Mouse (Mus musculus) megakaryocyte, embryonic 14.5 days (primary cell): ENCODE results near the gene Kdelr3.

Source experiments
- FLI1 ChIP-seq: IDR thresholded peaks from 2 replicates; pipeline ENCODE4 v1.6.1; 2012; ENCODE audit warnings: low read length, inconsistent platforms, mixed read lengths
- GATA1 ChIP-seq: IDR thresholded peaks from 3 replicates; pipeline ENCODE4 v1.6.1; 2012; ENCODE audit warnings: mixed read lengths, low read length, inconsistent platforms, borderline replicate concordance

DNA sequence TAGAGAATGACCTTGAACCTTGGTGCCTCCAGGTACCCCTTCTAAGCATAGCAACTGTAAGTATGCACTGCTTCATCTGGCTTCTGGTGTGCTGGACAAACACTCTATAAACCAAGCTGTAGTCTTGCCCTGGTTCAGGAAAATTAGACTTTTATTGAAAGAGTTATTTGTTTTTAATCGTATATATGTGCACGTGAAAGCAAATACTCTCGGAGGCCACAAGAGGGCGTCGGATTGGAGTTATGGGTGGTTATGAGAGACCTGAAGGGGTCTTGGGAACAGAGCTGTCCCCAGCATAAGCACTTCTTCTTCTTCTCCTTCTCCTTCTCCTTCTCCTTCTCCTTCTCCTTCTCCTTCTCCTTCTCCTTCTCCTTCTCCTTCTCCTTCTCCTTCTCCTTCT is 46.6 kb upstream of the Kdelr3 start:
- TF ChIP-seq GATA1 (no peak), FLI1 (no peak)
